Mouse (Mus musculus) thymus, adult 2 months (tissue): ENCODE measurements around the gene Aspn.

Experiments
- CTCF ChIP-seq: fragments of 200-500 bp; IDR thresholded peaks from 2 replicates; pipeline ENCODE4 v1.5.1; 2012; ENCODE audit warnings: mild to moderate bottlenecking, control low read depth, low read length, moderate library complexity, borderline replicate concordance; ENCODE audit not compliant: control insufficient read depth, poor library complexity, insufficient read depth; ENCODE audit errors: extremely low read depth
- POLR2A ChIP-seq: fragments of 200-500 bp; IDR thresholded peaks from 2 replicates; pipeline ENCODE4 v1.6.1; 2012; ENCODE audit warnings: mild to moderate bottlenecking, low read length, control low read depth, moderate library complexity; ENCODE audit not compliant: control insufficient read depth, poor library complexity, insufficient read depth; ENCODE audit errors: extremely low read depth

DNA sequence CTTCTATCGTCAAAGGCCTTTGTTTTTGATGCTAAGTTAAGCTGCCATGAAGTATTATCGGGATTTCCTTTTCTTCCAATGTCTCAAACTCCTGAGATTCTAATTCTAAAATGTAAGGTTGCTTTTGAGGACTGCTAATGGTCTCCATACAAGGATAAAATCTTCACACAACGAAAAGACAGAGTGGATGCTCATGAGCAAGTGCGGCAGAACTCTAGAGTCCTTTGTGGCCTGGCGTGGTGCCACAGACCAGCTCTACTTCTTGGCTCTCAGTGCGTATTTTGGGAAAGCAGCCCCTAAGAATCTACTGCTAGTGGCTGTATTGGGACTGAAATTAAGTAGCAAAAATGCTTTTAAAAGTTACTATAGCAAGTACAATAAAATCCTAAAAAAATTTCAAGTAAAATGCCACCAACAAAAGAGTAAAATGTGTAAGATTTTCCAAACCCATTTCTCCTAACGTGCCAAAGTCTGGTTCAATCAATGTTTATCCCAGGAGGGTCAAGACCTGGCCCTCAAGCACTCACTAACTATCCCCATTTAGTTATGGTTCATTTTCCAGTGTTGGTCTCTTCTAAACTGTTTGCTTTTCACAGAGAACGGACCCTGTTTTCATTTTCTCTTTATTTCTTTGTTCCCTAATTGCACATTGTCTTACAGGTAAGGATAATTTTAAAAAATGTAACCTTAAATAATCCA is 40.2 kb downstream of the Aspn start:
- TF ChIP-seq CTCF (no peak), POLR2A (no peak)
